Mouse (Mus musculus) heart, adult 2 months (tissue): ENCODE data around the gene Gm20388.

Experiments
- CTCF ChIP-seq: fragments of 200-600 bp; IDR thresholded peaks from 2 replicates; pipeline ENCODE4 v1.8.1; 2022; ENCODE audit warnings: antibody characterized with exemption, mild to moderate bottlenecking, moderate library complexity
- EP300 ChIP-seq: fragments of 200-500 bp; IDR thresholded peaks from 2 replicates; pipeline ENCODE4 v1.6.1; 2011; ENCODE audit warnings: low read depth, low read length, control low read depth; ENCODE audit not compliant: insufficient read depth
- POLR2A ChIP-seq: fragments of 200-500 bp; IDR thresholded peaks from 2 replicates; pipeline ENCODE4 v1.6.1; 2011; ENCODE audit warnings: mild to moderate bottlenecking, low read depth, low read length, control low read depth; ENCODE audit not compliant: insufficient read depth

DNA sequence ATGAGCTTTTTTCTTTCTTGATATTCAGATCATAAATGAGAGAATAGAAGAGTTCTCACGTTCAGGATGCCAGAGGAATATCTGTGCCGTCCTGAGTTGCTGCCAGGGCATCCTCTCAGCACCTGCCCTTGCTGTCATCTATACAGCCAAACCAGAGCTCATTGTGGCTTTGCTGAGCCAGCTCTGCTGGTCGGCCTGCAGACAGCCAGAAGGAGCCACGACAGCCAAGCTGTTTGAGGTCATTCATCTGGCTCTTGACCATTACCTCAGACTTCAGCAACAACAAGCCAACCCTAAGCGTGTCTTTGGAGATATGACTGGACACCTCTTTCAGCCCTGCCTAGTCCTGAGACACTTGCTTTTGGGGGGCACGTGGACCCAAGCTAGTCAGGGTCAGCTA, 4117.2 kb downstream of the Gm20388 start:
- TF ChIP-seq POLR2A (no peak), CTCF (no peak), EP300 (no peak)
